ENCODE assay signal across 18 mouse cellular contexts in the genomic region with DNA sequence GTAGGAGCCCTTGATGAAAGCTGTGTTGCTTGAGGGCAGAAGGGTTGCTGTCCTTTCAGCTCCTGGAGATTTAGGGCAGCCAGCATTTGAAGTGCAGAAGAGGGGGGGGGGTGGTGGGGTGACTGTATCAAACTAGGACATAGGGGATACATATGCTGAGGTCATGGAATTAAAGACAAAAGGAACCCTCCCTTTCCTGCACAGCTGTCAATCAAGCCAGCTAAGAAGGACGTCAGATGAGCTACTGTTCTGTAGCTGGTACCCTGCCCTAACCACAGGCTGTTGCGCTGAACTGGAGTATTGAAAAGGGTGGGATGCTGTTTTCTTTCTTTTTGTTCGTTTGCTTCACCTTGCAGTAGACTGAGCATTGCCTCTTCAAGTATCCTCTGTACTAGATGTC.
DNase-seq lines count a peak whose midpoint lies in the region; ATAC-seq lines count a peak whose summit lies in the region.
"Had no signal": no experiment of that assay in that cellular context is flagged by ENCODE, and none has a peak within 500 bp of the region (broad histone marks: within the 10 kb centered on the region; RNA-seq: fewer than 3 reads in every experiment).

No protein-coding gene starts in this region.

- peak; percentile 56; the same call in 1 of the 2 replicates for ATAC-seq in forebrain, embryonic 11.5 days (replicated peaks; ENCODE audit: low FRiP score)
- ATAC-seq in forebrain, embryonic 16.5 days = no peak
- no peak for ATAC-seq in hindbrain, embryonic 16.5 days
- ATAC-seq in embryonic facial prominence, embryonic 15.5 days (ENCODE audit: insufficient number of reproducible peaks, low FRiP score, low TSS enrichment, low read depth) = no peak
- ATAC-seq in midbrain, embryonic 14.5 days (ENCODE audit: low FRiP score, low TSS enrichment) = no peak; the same call in 1 of the 2 replicates
- ATAC-seq: CD4-positive, CD25-positive, alpha-beta regulatory T cell, adult 4 months had no signal

- DNase-seq in forebrain, embryonic 11.5 days (ENCODE audit: low spot score) = no peak
- DNase-seq in hindbrain, embryonic 10.5 days (ENCODE audit: low spot score) = no peak
- DNase-seq in midbrain, embryonic 14.5 days = no peak
- DNase-seq in yolk sac, embryonic 10.5 days (ENCODE audit: low spot score) = no peak
- no peak for DNase-seq in urinary bladder, postnatal 10 days (ENCODE audit: low spot score)
- DNase-seq: cerebellum, adult 8-10 months; gastrocnemius, postnatal 10 days; kidney, adult 18-20 months; kidney, postnatal 10 days; liver, embryonic 13.5 days; right cerebral cortex, adult 18-20 months; thymus, postnatal 36 days had no signal

- 54% methylated on average over 3 of the region's 3 CpGs for WGBS in forebrain, embryonic 11.5 days
- 36% methylated on average over 3 of the region's 3 CpGs for WGBS in forebrain, embryonic 16.5 days
- 47% methylated on average over 3 of the region's 3 CpGs for WGBS in hindbrain, embryonic 10.5 days
- WGBS in hindbrain, embryonic 16.5 days = 44% methylated on average over 3 of the region's 3 CpGs
- 53% methylated on average over 3 of the region's 3 CpGs for WGBS in embryonic facial prominence, embryonic 15.5 days
- 50% methylated on average over 3 of the region's 3 CpGs for WGBS in midbrain, embryonic 14.5 days

- H3K36me3 ChIP-seq in forebrain, embryonic 11.5 days (ENCODE audit: control insufficient read depth, insufficient read depth, low read length) = no peaks in the 10 kb centered on the region; the same call in 1 of the 2 replicates
- peaks cover 9% of the 10 kb centered on the region for H3K36me3 ChIP-seq in forebrain, embryonic 16.5 days (ENCODE audit: control insufficient read depth, insufficient read depth)
- H3K36me3 ChIP-seq in hindbrain, embryonic 10.5 days = peaks cover 35% of the 10 kb centered on the region
- H3K36me3 ChIP-seq in hindbrain, embryonic 16.5 days (ENCODE audit: control insufficient read depth, insufficient read depth, low read length) = peaks cover 4% of the 10 kb centered on the region; the same call in 1 of the 2 replicates
- peaks cover 16% of the 10 kb centered on the region for H3K36me3 ChIP-seq in embryonic facial prominence, embryonic 15.5 days
- H3K36me3 ChIP-seq in midbrain, embryonic 14.5 days (ENCODE audit: control insufficient read depth, insufficient read depth, low read length) = peaks cover 23% of the 10 kb centered on the region

- H3K4me1 ChIP-seq in forebrain, embryonic 11.5 days (replicated peaks; ENCODE audit: control insufficient read depth, insufficient read depth, low read length) = peaks cover 7% of the 10 kb centered on the region; the same call in 1 of the 2 replicates
- H3K4me1 ChIP-seq in forebrain, embryonic 16.5 days (replicated peaks; ENCODE audit: control insufficient read depth, insufficient read depth, low read length) = peaks cover 35% of the 10 kb centered on the region
- H3K4me1 ChIP-seq in hindbrain, embryonic 10.5 days (replicated peaks) = peaks cover 62% of the 10 kb centered on the region
- peaks cover 9% of the 10 kb centered on the region for H3K4me1 ChIP-seq in hindbrain, embryonic 16.5 days (ENCODE audit: control insufficient read depth, insufficient read depth, low read depth, low read length)
- peaks cover 21% of the 10 kb centered on the region; the same call in 1 of the 2 replicates for H3K4me1 ChIP-seq in embryonic facial prominence, embryonic 15.5 days
- peaks cover 36% of the 10 kb centered on the region for H3K4me1 ChIP-seq in midbrain, embryonic 14.5 days (ENCODE audit: control insufficient read depth, insufficient read depth, low read length)
- H3K4me1 ChIP-seq: limb, embryonic 12.5 days had no signal

- H3K27ac ChIP-seq in forebrain, embryonic 11.5 days (ENCODE audit: low read depth, low read length) = peak overlapping the region; percentile 21; the same call in 1 of the 2 replicates
- H3K27ac ChIP-seq in forebrain, embryonic 16.5 days (ENCODE audit: low read length) = no peak overlapping the region
- H3K27ac ChIP-seq in hindbrain, embryonic 10.5 days = peak overlapping the region; percentile 23; the same call in 1 of the 2 replicates
- no peak overlapping the region for H3K27ac ChIP-seq in hindbrain, embryonic 16.5 days (ENCODE audit: low read depth, low read length)
- 0 out of 2 replicates have a peak overlapping the region, but pooled peaks have one; percentile 12 for H3K27ac ChIP-seq in embryonic facial prominence, embryonic 15.5 days (replicated peaks)
- H3K27ac ChIP-seq in midbrain, embryonic 14.5 days (replicated peaks; ENCODE audit: low read depth, low read length) = peak overlapping the region; percentile 57; the same call in 1 of the 2 replicates
- H3K27ac ChIP-seq: limb, embryonic 12.5 days; liver, embryonic 13.5 days had no signal

- H3K9ac ChIP-seq in forebrain, embryonic 11.5 days (ENCODE audit: low read length) = no peak overlapping the region
- H3K9ac ChIP-seq in forebrain, embryonic 16.5 days (replicated peaks; ENCODE audit: low read depth, low read length) = no peak overlapping the region
- no peak overlapping the region for H3K9ac ChIP-seq in hindbrain, embryonic 16.5 days (ENCODE audit: low read depth, low read length)
- H3K9ac ChIP-seq in embryonic facial prominence, embryonic 15.5 days = no peak overlapping the region
- H3K9ac ChIP-seq in midbrain, embryonic 14.5 days (replicated peaks; ENCODE audit: low read length) = no peak overlapping the region
- H3K9ac ChIP-seq: limb, embryonic 12.5 days; liver, embryonic 13.5 days had no signal

- H3K27me3 ChIP-seq in forebrain, embryonic 11.5 days (ENCODE audit: control insufficient read depth, insufficient read depth, low read length) = no peaks in the 10 kb centered on the region
- no peaks in the 10 kb centered on the region for H3K27me3 ChIP-seq in forebrain, embryonic 16.5 days (replicated peaks; ENCODE audit: control insufficient read depth, insufficient read depth, low read length)
- H3K27me3 ChIP-seq in hindbrain, embryonic 10.5 days (ENCODE audit: insufficient read depth, poor library complexity, severe bottlenecking) = no peaks in the 10 kb centered on the region
- no peaks in the 10 kb centered on the region for H3K27me3 ChIP-seq in hindbrain, embryonic 16.5 days (replicated peaks; ENCODE audit: control insufficient read depth, insufficient read depth, low read length)
- H3K27me3 ChIP-seq in embryonic facial prominence, embryonic 15.5 days = no peaks in the 10 kb centered on the region
- no peaks in the 10 kb centered on the region for H3K27me3 ChIP-seq in midbrain, embryonic 14.5 days (ENCODE audit: control insufficient read depth, insufficient read depth, low read length)
- H3K27me3 ChIP-seq: limb, embryonic 12.5 days; liver, embryonic 13.5 days had no signal

- no peak overlapping the region for H3K4me3 ChIP-seq in forebrain, embryonic 11.5 days (ENCODE audit: low read depth, low read length)
- no peak overlapping the region for H3K4me3 ChIP-seq in forebrain, embryonic 16.5 days (replicated peaks; ENCODE audit: low read length)
- H3K4me3 ChIP-seq in hindbrain, embryonic 10.5 days = no peak overlapping the region
- no peak overlapping the region for H3K4me3 ChIP-seq in hindbrain, embryonic 16.5 days (ENCODE audit: low read length)
- H3K4me3 ChIP-seq in embryonic facial prominence, embryonic 15.5 days (replicated peaks) = no peak overlapping the region
- no peak overlapping the region for H3K4me3 ChIP-seq in midbrain, embryonic 14.5 days (replicated peaks; ENCODE audit: low read depth, low read length)
- H3K4me3 ChIP-seq: limb, embryonic 12.5 days; liver, embryonic 13.5 days had no signal

- H3K9me3 ChIP-seq in forebrain, embryonic 11.5 days (ENCODE audit: control insufficient read depth, low read length) = no peaks in the 10 kb centered on the region
- no peaks in the 10 kb centered on the region for H3K9me3 ChIP-seq in forebrain, embryonic 16.5 days (ENCODE audit: control insufficient read depth, low read length)
- H3K9me3 ChIP-seq in hindbrain, embryonic 10.5 days = no peaks in the 10 kb centered on the region
- H3K9me3 ChIP-seq in hindbrain, embryonic 16.5 days (ENCODE audit: control insufficient read depth, low read length) = no peaks in the 10 kb centered on the region
- no peaks in the 10 kb centered on the region for H3K9me3 ChIP-seq in embryonic facial prominence, embryonic 15.5 days (replicated peaks)
- H3K9me3 ChIP-seq in midbrain, embryonic 14.5 days (ENCODE audit: control insufficient read depth, low read length) = no peaks in the 10 kb centered on the region
- H3K9me3 ChIP-seq: G1E; limb, embryonic 12.5 days; liver, embryonic 13.5 days had no signal

- H3K4me2 ChIP-seq in forebrain, embryonic 11.5 days (ENCODE audit: low read depth, low read length, severe bottlenecking) = no peak overlapping the region
- no peak overlapping the region for H3K4me2 ChIP-seq in forebrain, embryonic 16.5 days (ENCODE audit: low read length)
- no peak overlapping the region for H3K4me2 ChIP-seq in hindbrain, embryonic 16.5 days (ENCODE audit: low read length)
- H3K4me2 ChIP-seq in embryonic facial prominence, embryonic 15.5 days (replicated peaks) = no peak overlapping the region
- no peak overlapping the region for H3K4me2 ChIP-seq in midbrain, embryonic 14.5 days (ENCODE audit: low read length)
- H3K4me2 ChIP-seq: limb, embryonic 12.5 days; liver, embryonic 13.5 days had no signal

Comparison
In these comparisons a context has a peak if more than half of its experiments do, and no peak if none do; other contexts are left out.
1. H3K27ac ChIP-seq: peak in forebrain, embryonic 11.5 days (single experiment), hindbrain, embryonic 10.5 days (single experiment), embryonic facial prominence, embryonic 15.5 days (single experiment) and midbrain, embryonic 14.5 days (single experiment); none in forebrain, embryonic 16.5 days (single experiment) and hindbrain, embryonic 16.5 days (single experiment).